Mouse (Mus musculus) heart, adult 18-20 months (tissue): Measurements from ENCODE around the gene Slc37a1. TPM values are rescaled to one million over a fixed set of nuclear protein-coding genes. Genes with fewer than 3 reads are reported as not detected.

Experiments used
- DNase-seq, 2 experiments: peaks; one replicate each; pipeline ENCODE4 v3.0.0; 2021 to 2022; ENCODE audit warnings: mixed read lengths in 1 of 2
- long read RNA-seq, 2 experiments: library from polyadenylated mRNA; stranded (forward); transcript quantifications; one replicate each; pipeline ENCODE4 v2.0.0; 2021
- total RNA-seq, 2 experiments: library from RNA; stranded (reverse); gene quantifications; 2 replicates each; pipeline ENCODE4 v1.2.3; 2021

Gene Slc37a1
- total RNA-seq: 10 to 100 TPM in 1 of 2 experiments, 1 to 10 TPM in 1; 7.5 to 10.3 TPM
- long read RNA-seq, experiment 1, transcript Slc37a1-201 (20 exons, 3,389 nt): major isoform, 8 of 8 reads
- long read RNA-seq, experiment 1, partial matches to known transcripts: 0 of 8 reads
- long read RNA-seq, experiment 1, other reads (novel, unspliced or antisense): 0 of 8 reads
- long read RNA-seq, experiment 2, partial matches to known transcripts: 0 of 4 reads
- long read RNA-seq, experiment 2, other reads (novel, unspliced or antisense): 2 of 4 reads

- DNase-seq: no peak
Observed at GRCm38 (mm10) chr17:31286492-31286891, at the start of gene Slc37a1. TSS of gene Slc37a1 (plus strand) at chr17:31286792.

DNA sequence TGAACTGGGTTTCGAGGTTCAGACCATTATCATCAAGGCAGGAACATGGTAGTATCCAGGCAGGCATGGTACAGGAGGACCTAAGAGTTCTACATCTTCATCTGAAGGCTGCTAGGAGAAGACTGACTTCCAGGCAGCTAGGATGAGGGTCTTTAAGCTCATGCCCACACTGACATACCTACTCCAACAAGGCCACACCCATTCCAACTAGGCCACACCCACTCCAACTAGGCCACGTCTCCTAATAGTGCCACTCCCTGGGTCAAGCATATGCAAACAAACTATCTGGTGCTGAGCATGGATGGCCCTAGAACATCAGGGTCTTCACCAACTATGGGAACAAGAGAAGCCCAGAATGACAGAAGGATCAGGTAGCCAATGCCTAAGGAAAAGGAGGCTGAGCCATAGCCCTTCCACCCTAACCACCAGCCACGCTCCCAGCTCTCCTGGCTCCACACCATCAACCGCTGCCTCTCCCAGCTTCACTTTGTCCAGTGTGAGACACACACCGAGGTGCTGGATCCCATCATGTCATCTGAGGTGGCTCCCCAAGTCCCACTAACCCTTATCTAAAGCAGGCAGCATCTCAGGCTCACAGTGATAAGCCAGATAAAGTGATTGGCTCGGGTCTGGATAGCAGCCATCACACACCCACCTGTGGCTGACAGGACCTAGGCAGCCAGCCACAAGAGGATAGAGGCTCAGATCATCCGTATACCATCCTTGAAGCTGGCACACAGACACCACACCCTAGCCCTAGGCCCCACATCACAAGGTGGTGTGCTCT is 48.2 kb upstream of the Slc37a1 start:
- DNase-seq: no peak

GRCm38 (mm10) chr17:31241156-31241555 is 45.4 kb upstream of the Slc37a1 start:
- DNase-seq: no peak

- no peak for DNase-seq
Observed at GRCm38 (mm10) chr17:31242764-31243163, 43.8 kb upstream of the Slc37a1 start.

- peak; percentile 66 to 72 for DNase-seq
Observed at GRCm38 (mm10) chr17:31245321-31245720, 41.3 kb upstream of the Slc37a1 start.

- no peak for DNase-seq
Observed at GRCm38 (mm10) chr17:31247144-31247543, 39.4 kb upstream of the Slc37a1 start.

DNA sequence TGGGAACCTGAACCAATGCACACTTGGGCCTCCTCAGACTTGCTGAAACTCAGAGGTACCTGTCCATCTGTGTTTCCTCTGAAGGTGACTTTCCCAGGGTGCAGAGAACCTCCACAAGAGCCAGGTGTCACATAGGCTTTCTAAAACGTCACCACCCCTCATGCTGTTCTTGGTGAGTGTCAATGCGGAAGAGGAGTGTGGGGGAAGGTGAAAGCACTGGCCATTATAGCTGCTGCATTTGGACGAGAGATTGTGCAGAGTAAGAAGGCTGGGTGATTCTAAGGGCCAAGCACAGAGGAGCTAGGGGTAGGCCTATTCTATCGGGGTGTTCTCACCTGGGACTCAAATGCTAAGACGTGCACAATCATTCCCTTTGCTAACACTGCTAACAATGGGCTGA is 32.6 kb upstream of the Slc37a1 start:
- no peak for DNase-seq

- peak; percentile 78 to 86 for DNase-seq
Observed at GRCm38 (mm10) chr17:31254463-31254931, 32.1 kb upstream of the Slc37a1 start.

- no peak for DNase-seq
Observed at GRCm38 (mm10) chr17:31257149-31257548, 29.4 kb upstream of the Slc37a1 start.

DNA sequence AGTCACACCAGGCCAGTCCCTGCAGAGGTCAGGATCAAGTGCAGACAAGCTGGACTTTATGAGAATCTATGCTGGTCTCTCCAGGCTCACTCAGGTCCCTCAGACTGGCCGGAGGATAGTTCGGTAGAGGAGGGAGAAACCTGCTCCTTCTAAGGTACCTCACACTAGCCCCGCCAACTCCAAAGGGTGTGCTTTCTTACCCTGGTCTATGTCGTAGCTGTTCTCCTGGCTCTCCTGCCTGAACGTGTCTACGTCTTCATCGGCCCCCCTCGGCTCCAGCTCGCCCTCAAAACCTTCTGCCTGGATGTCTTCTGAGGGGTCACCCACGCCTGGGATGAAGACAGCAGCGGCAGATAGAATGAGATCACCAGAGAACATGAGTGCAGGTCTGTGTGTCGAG is 28.7 kb upstream of the Slc37a1 start:
- DNase-seq: no peak

GRCm38 (mm10) chr17:31258310-31258865 is 28.2 kb upstream of the Slc37a1 start:
- DNase-seq: no peak

DNA sequence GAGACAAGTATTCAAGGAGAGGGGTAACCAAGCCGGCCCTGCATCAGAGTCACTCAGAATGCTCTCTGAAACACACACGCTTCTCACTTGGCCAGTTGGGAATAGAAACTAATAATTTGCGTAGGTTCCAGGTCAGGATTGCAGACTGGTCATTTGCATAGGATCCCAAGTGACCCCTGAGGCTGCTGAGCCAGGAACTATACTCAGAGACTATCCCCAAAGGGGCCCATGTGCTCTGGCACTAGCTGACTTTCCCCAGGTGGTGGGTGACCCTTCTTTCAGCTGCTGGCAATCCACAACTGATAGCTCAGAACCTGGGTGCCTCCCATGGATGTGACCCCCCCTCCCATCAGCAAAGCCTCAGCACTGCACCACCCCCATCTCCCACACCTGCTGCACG is 27.4 kb upstream of the Slc37a1 start:
- no peak for DNase-seq

DNA sequence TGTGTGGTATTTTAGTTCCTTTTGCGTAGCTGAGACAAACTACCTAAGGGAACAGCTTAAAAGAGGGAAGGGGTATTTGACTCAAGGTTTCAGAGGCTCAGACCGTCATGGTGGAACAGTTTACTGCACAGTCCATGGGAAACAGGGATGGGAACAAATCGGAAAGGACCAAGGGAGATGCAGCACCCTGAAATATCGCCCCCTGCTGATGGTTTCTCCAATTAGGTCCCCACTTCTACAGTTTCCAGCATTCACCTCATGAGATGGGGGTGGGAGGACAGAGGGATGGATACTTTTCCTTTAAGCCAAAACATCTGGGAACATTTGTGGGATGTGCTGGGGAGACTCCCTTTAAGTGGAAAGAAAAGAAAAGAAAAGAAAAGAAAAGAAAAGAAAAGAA is 26.8 kb upstream of the Slc37a1 start:
- DNase-seq: no peak

- DNase-seq: peak; percentile 87
Observed at GRCm38 (mm10) chr17:31260430-31260829, 26.2 kb upstream of the Slc37a1 start.

DNA sequence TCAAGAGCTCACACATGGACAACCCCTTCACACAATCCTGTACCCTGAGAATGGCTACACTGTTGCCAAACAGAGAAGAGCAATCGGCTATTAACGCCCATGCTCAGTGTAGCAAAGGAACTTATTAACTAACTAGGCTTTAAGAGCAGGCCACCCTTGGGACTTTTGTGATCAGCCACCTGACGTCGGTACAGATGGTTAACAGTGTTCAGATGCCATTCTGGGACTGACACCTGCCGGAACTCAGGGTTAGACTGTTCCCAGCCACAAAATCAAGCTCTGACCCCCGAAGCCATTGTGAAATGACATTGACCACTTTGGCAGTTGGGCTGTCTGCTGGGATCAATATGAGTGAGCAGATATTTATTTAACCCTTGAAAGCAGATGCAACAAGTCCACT is 25.2 kb upstream of the Slc37a1 start:
- no peak for DNase-seq

GRCm38 (mm10) chr17:31262715-31263114 is 23.9 kb upstream of the Slc37a1 start:
- no peak for DNase-seq

GRCm38 (mm10) chr17:31263770-31264169 is 22.8 kb upstream of the Slc37a1 start:
- no peak for DNase-seq

DNA sequence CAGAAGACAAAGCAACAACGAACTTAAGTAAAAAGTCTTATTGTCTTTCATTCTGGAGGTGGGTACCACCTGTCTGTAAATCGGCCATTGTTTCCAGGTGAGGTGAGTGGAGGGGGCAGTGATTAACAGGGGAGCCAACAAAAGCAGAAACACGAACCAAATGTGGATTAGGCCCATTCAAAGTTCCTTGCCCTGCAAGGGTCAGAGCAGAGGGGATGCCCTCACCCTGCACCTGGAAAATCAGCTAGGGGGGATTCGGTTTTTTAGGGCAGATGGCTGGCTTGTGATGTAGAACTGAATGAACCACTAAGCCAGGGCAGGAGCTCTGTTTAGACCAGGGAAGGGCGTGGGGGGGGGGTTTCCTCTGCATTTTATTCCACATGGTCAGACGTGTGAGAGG is 22.2 kb upstream of the Slc37a1 start:
- no peak for DNase-seq

DNA sequence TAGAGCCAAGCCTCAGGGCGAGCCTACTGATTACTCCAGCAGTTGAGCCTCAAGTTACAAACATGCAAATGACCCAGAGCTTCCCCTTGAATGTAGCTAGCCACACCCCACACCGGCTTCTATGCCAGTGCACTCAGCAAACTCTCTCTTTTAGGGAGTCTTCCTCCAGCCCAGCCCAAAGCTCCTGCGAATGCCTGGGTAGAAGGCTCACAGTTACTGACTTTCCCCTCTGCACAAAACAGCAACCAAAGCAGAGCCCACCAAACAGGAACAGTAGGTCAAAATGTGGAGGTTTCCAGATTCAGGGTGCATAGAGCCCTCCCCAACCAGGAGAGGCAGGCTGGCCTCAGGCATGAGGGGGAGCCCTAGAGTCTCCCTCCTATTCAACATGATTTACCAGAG is 21.4 kb upstream of the Slc37a1 start:
- DNase-seq: no peak

DNA sequence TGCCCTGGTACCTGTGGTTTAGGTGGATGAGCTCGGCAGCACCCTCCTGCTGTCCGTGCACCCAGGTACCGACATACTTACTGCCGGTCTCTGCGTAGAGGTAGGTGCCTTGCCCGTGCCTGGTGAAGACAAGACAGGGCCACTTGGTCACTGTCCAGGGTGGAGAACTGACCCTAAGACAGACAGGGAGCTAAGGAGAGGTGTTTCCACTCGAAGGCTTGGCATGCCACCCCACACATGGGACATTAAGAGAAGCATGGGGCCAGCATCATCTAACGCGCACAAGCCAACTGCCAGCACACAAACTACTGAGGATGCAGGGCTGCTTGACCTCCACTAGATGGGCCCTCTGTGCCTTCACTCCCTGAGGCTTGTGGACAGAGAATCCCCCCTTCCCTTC is 20.8 kb upstream of the Slc37a1 start:
- DNase-seq: no peak

DNA sequence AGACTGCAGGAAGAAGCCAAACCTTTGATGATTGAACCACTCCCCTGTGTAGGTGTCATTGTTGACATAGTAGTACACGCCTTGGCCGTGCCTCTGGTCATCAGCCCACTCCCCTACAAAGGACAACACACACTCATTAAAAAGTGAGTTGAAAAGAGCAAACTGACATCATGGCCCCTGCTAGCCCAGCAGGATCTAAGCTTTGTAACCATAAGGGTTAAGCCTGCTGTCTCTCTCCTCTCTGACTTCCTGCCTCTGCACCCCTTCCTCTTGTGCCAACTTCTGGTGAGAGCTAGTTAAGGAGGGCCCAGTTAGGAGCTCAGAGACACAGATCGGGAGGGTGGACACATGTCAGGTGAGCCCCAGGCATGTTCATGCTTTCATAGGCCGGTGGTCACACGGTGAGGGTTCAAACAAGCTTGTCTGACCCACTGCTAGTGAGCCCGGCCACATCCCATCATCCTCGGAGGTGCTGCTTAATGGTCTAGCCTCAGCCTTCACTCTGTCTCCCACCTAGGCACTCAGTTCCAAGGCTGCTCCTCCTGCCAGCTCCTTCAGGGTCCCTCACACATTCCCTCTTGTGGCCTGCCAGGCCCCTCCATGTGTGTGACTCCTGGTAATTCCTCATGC is 20.2 kb upstream of the Slc37a1 start:
- DNase-seq: no peak

- DNase-seq: no peak
Observed at GRCm38 (mm10) chr17:31267138-31267537, 19.5 kb upstream of the Slc37a1 start.

DNA sequence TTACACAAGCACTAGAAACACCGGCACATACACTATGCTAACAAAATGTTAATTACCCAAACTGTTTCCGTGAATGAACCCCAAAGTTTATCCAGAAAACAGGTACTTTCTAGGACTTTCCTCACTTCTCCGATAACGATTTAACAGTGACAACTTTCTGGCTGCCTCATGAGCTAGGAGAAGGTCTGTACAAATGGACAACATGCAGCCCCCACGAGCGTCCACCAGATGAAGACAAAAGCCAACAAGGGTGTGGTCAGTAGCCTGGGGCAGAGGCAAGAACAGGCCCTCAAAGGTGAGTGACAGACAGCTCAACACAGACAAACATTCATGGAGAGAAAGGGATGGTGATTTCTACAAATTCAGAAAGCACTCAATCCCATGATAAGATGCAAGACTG is 19.0 kb upstream of the Slc37a1 start:
- no peak for DNase-seq
